Mouse (Mus musculus) bone marrow macrophage, adult 2 months (primary cell): ENCODE results near the gene Setd3.

Experiments used
- CTCF ChIP-seq: IDR thresholded peaks from 2 replicates; pipeline ENCODE4 v1.5.1; 2012; ENCODE audit warnings: low read depth, mild to moderate bottlenecking, low read length, moderate library complexity
- POLR2A ChIP-seq: IDR thresholded peaks from 2 replicates; pipeline ENCODE4 v1.6.1; 2012; ENCODE audit warnings: mild to moderate bottlenecking, low read depth, low read length, borderline replicate concordance

DNA sequence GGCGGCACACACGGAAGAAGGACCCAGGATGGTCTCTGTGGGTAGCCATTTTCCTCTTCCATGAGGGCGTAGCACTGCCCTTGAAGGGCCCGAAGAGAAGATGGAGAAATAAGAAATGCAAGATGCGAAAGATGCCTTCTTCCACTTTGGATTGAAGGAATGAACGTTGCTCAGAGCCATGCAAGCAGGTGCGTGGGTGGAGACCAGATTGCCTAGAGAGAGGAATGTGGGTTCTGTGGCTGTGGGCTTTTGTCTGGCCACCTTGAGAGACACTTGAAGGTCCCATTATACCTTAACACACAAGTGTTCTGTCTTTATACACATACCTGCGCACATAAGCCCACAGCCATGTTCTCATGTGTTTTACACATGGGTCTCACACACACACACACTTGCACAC is 81.5 kb downstream of the Setd3 start:
- TF ChIP-seq POLR2A (no peak), CTCF (no peak)
